Mouse (Mus musculus): ENCODE data around the gene Tuba4a. TPM values are rescaled to one million over a fixed set of nuclear protein-coding genes. Genes with fewer than 3 reads are reported as not detected.

Gene Tuba4a
- polyA plus RNA-seq, 1 experiment from 2014 or later = 18.0 TPM

- peak within 1 kb of the TSS; percentile 93 for H3K9ac ChIP-seq (ENCODE audit: low read length)
- peaks cover 14% of the 10 kb centered on the region for H3K4me1 ChIP-seq (ENCODE audit: control insufficient read depth, insufficient read depth, low read length)
- DNase-seq (ENCODE audit: low spot score) = peak; percentile 95
- no peaks in the 10 kb centered on the region for H3K27me3 ChIP-seq (ENCODE audit: control insufficient read depth, insufficient read depth, low read length)
- peaks cover 10% of the 10 kb centered on the region for H3K36me3 ChIP-seq (ENCODE audit: control insufficient read depth, insufficient read depth, low read length)
- ATAC-seq (ENCODE audit: insufficient read depth, low FRiP score, low TSS enrichment) = peak; percentile 96
- WGBS = 7% methylated on average over 42 of the region's 42 CpGs
- H3K27ac ChIP-seq (ENCODE audit: low read depth, low read length) = no peak within 1 kb of the TSS
- no peaks in the 10 kb centered on the region for H3K9me3 ChIP-seq (ENCODE audit: control insufficient read depth, low read length)
- peak within 1 kb of the TSS; percentile 92 for H3K4me2 ChIP-seq (ENCODE audit: low read depth)
- peak within 1 kb of the TSS; percentile 95 for H3K4me3 ChIP-seq (ENCODE audit: low read depth, low read length)
Measured at GRCm38 (mm10) chr1:75210136-75211087, 9.3 kb downstream of the Tuba4a start, which contains the start of the genes Glb1l and Stk16. Gene Glb1l, minus strand, starts transcription at chr1:75210813. Gene Stk16, plus strand, starts transcription at chr1:75210838.

GRCm38 (mm10) chr1:75208967-75209678 is 10.5 kb downstream of the Tuba4a start:
- H3K4me2 ChIP-seq (ENCODE audit: low read depth) = peak overlapping the region; percentile 92
- H3K36me3 ChIP-seq (ENCODE audit: control insufficient read depth, insufficient read depth, low read length) = peaks cover 6% of the 10 kb centered on the region
- H3K9ac ChIP-seq (ENCODE audit: low read length) = peak overlapping the region; percentile 5
- H3K4me3 ChIP-seq (ENCODE audit: low read depth, low read length) = peak overlapping the region; percentile 26
- DNase-seq (ENCODE audit: low spot score) (no peak), ATAC-seq (ENCODE audit: insufficient read depth, low FRiP score, low TSS enrichment) (no peak)
- no peak overlapping the region for H3K27ac ChIP-seq (ENCODE audit: low read depth, low read length)
- H3K4me1 ChIP-seq (ENCODE audit: control insufficient read depth, insufficient read depth, low read length) = peaks cover 14% of the 10 kb centered on the region
- no peaks in the 10 kb centered on the region for H3K27me3 ChIP-seq (ENCODE audit: control insufficient read depth, insufficient read depth, low read length)
- WGBS = 8% methylated on average over 34 of the region's 34 CpGs
- H3K9me3 ChIP-seq (ENCODE audit: control insufficient read depth, low read length) = no peaks in the 10 kb centered on the region

- Histone ChIP-seq H3K4me3 (ENCODE audit: low read depth, low read length) (no peak overlapping the region), H3K9me3 (ENCODE audit: control insufficient read depth, low read length) (no peaks in the 10 kb centered on the region), H3K9ac (ENCODE audit: low read length) (no peak overlapping the region), H3K4me2 (ENCODE audit: low read depth) (no peak overlapping the region), H3K36me3 (ENCODE audit: control insufficient read depth, insufficient read depth, low read length) (peaks cover 6% of the 10 kb centered on the region; the same call in 1 of the 2 replicates), H3K4me1 (ENCODE audit: control insufficient read depth, insufficient read depth, low read length) (no peaks in the 10 kb centered on the region), H3K27ac (ENCODE audit: low read depth, low read length) (no peak overlapping the region), H3K27me3 (ENCODE audit: control insufficient read depth, insufficient read depth, low read length) (no peaks in the 10 kb centered on the region)
- WGBS = 88% methylated on average over 1 of the region's 1 CpGs
- no peak for DNase-seq (ENCODE audit: low spot score)
- no peak for ATAC-seq (ENCODE audit: insufficient read depth, low FRiP score, low TSS enrichment)
Measured at GRCm38 (mm10) chr1:75201236-75201635, 18.4 kb downstream of the Tuba4a start.

- peak overlapping the region; percentile 78 for H3K27ac ChIP-seq (ENCODE audit: low read depth, low read length)
- H3K9ac ChIP-seq (ENCODE audit: low read length) = peak overlapping the region; percentile 85
- H3K36me3 ChIP-seq (ENCODE audit: control insufficient read depth, insufficient read depth, low read length) = no peaks in the 10 kb centered on the region; the same call in none of the 2 replicates
- H3K4me1 ChIP-seq (ENCODE audit: control insufficient read depth, insufficient read depth, low read length) = peaks cover 12% of the 10 kb centered on the region; the same call in 1 of the 2 replicates
- H3K4me2 ChIP-seq (ENCODE audit: low read depth) = peak overlapping the region; percentile 96
- H3K27me3 ChIP-seq (ENCODE audit: control insufficient read depth, insufficient read depth, low read length) = no peaks in the 10 kb centered on the region
- 2% methylated on average over 19 of the region's 19 CpGs for WGBS
- H3K4me3 ChIP-seq (ENCODE audit: low read depth, low read length) = peak overlapping the region; percentile 73
- H3K9me3 ChIP-seq (ENCODE audit: control insufficient read depth, low read length) = no peaks in the 10 kb centered on the region
- DNase-seq (ENCODE audit: low spot score) = no peak
- ATAC-seq (ENCODE audit: insufficient read depth, low FRiP score, low TSS enrichment) = no peak
Measured at GRCm38 (mm10) chr1:75192452-75192851, 27.2 kb downstream of the Tuba4a start.

- WGBS = under 1% methylated on average over 42 of the region's 56 CpGs
- H3K27ac ChIP-seq (ENCODE audit: low read depth, low read length) = peak within 1 kb of the TSS; percentile 78
- peaks cover 12% of the 10 kb centered on the region; the same call in 1 of the 2 replicates for H3K4me1 ChIP-seq (ENCODE audit: control insufficient read depth, insufficient read depth, low read length)
- H3K9me3 ChIP-seq (ENCODE audit: control insufficient read depth, low read length) = no peaks in the 10 kb centered on the region
- H3K27me3 ChIP-seq (ENCODE audit: control insufficient read depth, insufficient read depth, low read length) = no peaks in the 10 kb centered on the region
- peak within 1 kb of the TSS; percentile 73 for H3K4me3 ChIP-seq (ENCODE audit: low read depth, low read length)
- peak; percentile 92 for DNase-seq (ENCODE audit: low spot score)
- ATAC-seq (ENCODE audit: insufficient read depth, low FRiP score, low TSS enrichment) = peak; percentile 99
- peak within 1 kb of the TSS; percentile 96 for H3K4me2 ChIP-seq (ENCODE audit: low read depth)
- peak within 1 kb of the TSS; percentile 85 for H3K9ac ChIP-seq (ENCODE audit: low read length)
- no peaks in the 10 kb centered on the region; the same call in 1 of the 2 replicates for H3K36me3 ChIP-seq (ENCODE audit: control insufficient read depth, insufficient read depth, low read length)
Measured at GRCm38 (mm10) chr1:75191622-75192402, 27.9 kb downstream of the Tuba4a start, which contains the start of the genes Ankzf1 and Atg9a. Gene Ankzf1, plus strand, starts transcription at chr1:75192151. Gene Atg9a, minus strand, starts transcription at chr1:75192196.

- DNase-seq (ENCODE audit: low spot score) = no peak
- Histone ChIP-seq H3K4me3 (ENCODE audit: low read depth, low read length) (peak overlapping the region; percentile 73), H3K27me3 (ENCODE audit: control insufficient read depth, insufficient read depth, low read length) (no peaks in the 10 kb centered on the region), H3K9me3 (ENCODE audit: control insufficient read depth, low read length) (no peaks in the 10 kb centered on the region), H3K9ac (ENCODE audit: low read length) (peak overlapping the region; percentile 78), H3K4me2 (ENCODE audit: low read depth) (peak overlapping the region; percentile 91), H3K27ac (ENCODE audit: low read depth, low read length) (peak overlapping the region; percentile 49), H3K36me3 (ENCODE audit: control insufficient read depth, insufficient read depth, low read length) (peaks cover 2% of the 10 kb centered on the region; the same call in 1 of the 2 replicates), H3K4me1 (ENCODE audit: control insufficient read depth, insufficient read depth, low read length) (peaks cover 12% of the 10 kb centered on the region; the same call in 1 of the 2 replicates)
- 35% methylated on average over 5 of the region's 5 CpGs for WGBS
- ATAC-seq (ENCODE audit: insufficient read depth, low FRiP score, low TSS enrichment) = no peak
Measured at GRCm38 (mm10) chr1:75191258-75191621, 28.4 kb downstream of the Tuba4a start.

DNA sequence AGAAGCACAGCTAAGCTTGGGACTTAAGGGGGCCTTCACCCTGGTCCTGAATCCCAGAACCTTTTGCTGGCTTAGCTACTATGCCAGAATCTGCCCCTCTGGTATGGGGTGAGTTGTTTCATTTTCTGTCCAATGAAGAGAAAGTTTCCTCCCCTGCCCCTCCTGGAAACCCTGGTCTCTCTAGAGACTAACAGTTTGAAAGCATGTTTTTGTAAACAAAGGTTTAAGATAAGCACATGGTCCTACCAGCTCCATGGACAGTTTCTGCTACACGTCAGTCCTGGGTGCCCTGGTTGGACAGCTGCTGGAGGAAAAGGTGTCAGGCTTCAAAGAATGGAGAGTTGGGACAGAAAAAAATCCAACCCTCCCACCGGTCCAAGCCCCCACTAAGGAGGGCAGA is 29.1 kb downstream of the Tuba4a start:
- ATAC-seq (ENCODE audit: insufficient read depth, low FRiP score, low TSS enrichment) = no peak
- H3K27ac ChIP-seq (ENCODE audit: low read depth, low read length) = no peak overlapping the region
- H3K4me2 ChIP-seq (ENCODE audit: low read depth) = peak overlapping the region; percentile 91
- no peaks in the 10 kb centered on the region for H3K27me3 ChIP-seq (ENCODE audit: control insufficient read depth, insufficient read depth, low read length)
- 82% methylated on average over 2 of the region's 2 CpGs for WGBS
- no peak overlapping the region for H3K4me3 ChIP-seq (ENCODE audit: low read depth, low read length)
- peaks cover 12% of the 10 kb centered on the region; the same call in 1 of the 2 replicates for H3K4me1 ChIP-seq (ENCODE audit: control insufficient read depth, insufficient read depth, low read length)
- H3K9ac ChIP-seq (ENCODE audit: low read length) = no peak overlapping the region
- no peaks in the 10 kb centered on the region for H3K9me3 ChIP-seq (ENCODE audit: control insufficient read depth, low read length)
- peaks cover 2% of the 10 kb centered on the region; the same call in 1 of the 2 replicates for H3K36me3 ChIP-seq (ENCODE audit: control insufficient read depth, insufficient read depth, low read length)
- no peak for DNase-seq (ENCODE audit: low spot score)

Data from neural tube, embryonic 11.5 days (tissue).